Mouse (Mus musculus): ENCODE measurements around the gene Kirrel3. TPM values are rescaled to one million over a fixed set of nuclear protein-coding genes. Genes with fewer than 3 reads are reported as not detected.

Gene Kirrel3
- total and polyA plus RNA-seq, 3 experiments: 0.98 TPM; not detected in 2

GRCm38 (mm10) chr9:34558291-34558899 lies 72.7 kb downstream of the Kirrel3 start:
- DNase-seq (ENCODE audit: low spot score) (no peak), ATAC-seq (ENCODE audit: extremely low read depth, insufficient number of reproducible peaks, low FRiP score, poor library complexity, severe bottlenecking) (no peak)
- Histone ChIP-seq H3K4me3 (ENCODE audit: low read depth, low read length) (no peak overlapping the region), H3K27me3 (ENCODE audit: insufficient read depth, low read length) (no peaks in the 10 kb centered on the region), H3K36me3 (replicated peaks) (no peaks in the 10 kb centered on the region), H3K4me1 (ENCODE audit: insufficient read depth, low read depth, low read length) (no peaks in the 10 kb centered on the region), H3K9me3 (replicated peaks) (peaks cover 3% of the 10 kb centered on the region; the same call in 1 of the 2 replicates)
- TF ChIP-seq POLR2AphosphoS5 (IDR thresholded peaks at IDR 0.05; ENCODE audit: insufficient replicate concordance, low read depth, low read length) (no peak), CTCF (IDR thresholded peaks at IDR 0.05; ENCODE audit: low read depth, low read length) (no peak), GATA2 (IDR thresholded peaks at IDR 0.05; ENCODE audit: borderline replicate concordance, low read depth, low read length) (no peak), TAL1 (conservative IDR thresholded peaks at IDR 0.05; ENCODE audit: low read depth, low read length) (no peak), GATA1 (IDR thresholded peaks at IDR 0.05; ENCODE audit: borderline replicate concordance, low read length) (no peak)

GRCm38 (mm10) chr9:34559102-34559501 lies 73.4 kb downstream of the Kirrel3 start:
- Histone ChIP-seq H3K36me3 (replicated peaks) (no peaks in the 10 kb centered on the region), H3K9me3 (replicated peaks) (peaks cover 3% of the 10 kb centered on the region; the same call in 1 of the 2 replicates), H3K4me1 (ENCODE audit: insufficient read depth, low read depth, low read length) (no peaks in the 10 kb centered on the region), H3K27me3 (ENCODE audit: insufficient read depth, low read length) (no peaks in the 10 kb centered on the region), H3K4me3 (ENCODE audit: low read depth, low read length) (no peak overlapping the region)
- DNase-seq (ENCODE audit: low spot score): no peak
- no peak for TF ChIP-seq CTCF (IDR thresholded peaks at IDR 0.05; ENCODE audit: low read depth, low read length)
- no peak for TF ChIP-seq GATA1 (IDR thresholded peaks at IDR 0.05; ENCODE audit: borderline replicate concordance, low read length)
- no peak for TF ChIP-seq TAL1 (conservative IDR thresholded peaks at IDR 0.05; ENCODE audit: low read depth, low read length)
- no peak for TF ChIP-seq GATA2 (IDR thresholded peaks at IDR 0.05; ENCODE audit: borderline replicate concordance, low read depth, low read length)
- no peak for TF ChIP-seq POLR2AphosphoS5 (IDR thresholded peaks at IDR 0.05; ENCODE audit: insufficient replicate concordance, low read depth, low read length)
- ATAC-seq (ENCODE audit: extremely low read depth, insufficient number of reproducible peaks, low FRiP score, poor library complexity, severe bottlenecking): no peak

- Histone ChIP-seq H3K9me3 (replicated peaks) (peaks cover 3% of the 10 kb centered on the region; the same call in 1 of the 2 replicates), H3K4me3 (ENCODE audit: low read depth, low read length) (no peak overlapping the region), H3K4me1 (ENCODE audit: insufficient read depth, low read depth, low read length) (no peaks in the 10 kb centered on the region), H3K27me3 (ENCODE audit: insufficient read depth, low read length) (no peaks in the 10 kb centered on the region), H3K36me3 (replicated peaks) (no peaks in the 10 kb centered on the region)
- TF ChIP-seq CTCF (IDR thresholded peaks at IDR 0.05; ENCODE audit: low read depth, low read length): no peak
- DNase-seq (ENCODE audit: low spot score): no peak
- ATAC-seq (ENCODE audit: extremely low read depth, insufficient number of reproducible peaks, low FRiP score, poor library complexity, severe bottlenecking): no peak
Measured at GRCm38 (mm10) chr9:34561281-34561680, 75.6 kb downstream of the Kirrel3 start.

GRCm38 (mm10) chr9:34562437-34563000 lies 76.8 kb downstream of the Kirrel3 start:
- peaks cover 3% of the 10 kb centered on the region; the same call in 1 of the 2 replicates for H3K9me3 ChIP-seq (replicated peaks)
- ATAC-seq (ENCODE audit: extremely low read depth, insufficient number of reproducible peaks, low FRiP score, poor library complexity, severe bottlenecking) (no peak), DNase-seq (ENCODE audit: low spot score) (no peak)
- no peaks in the 10 kb centered on the region for H3K4me1 ChIP-seq (ENCODE audit: insufficient read depth, low read depth, low read length)
- no peak for TF ChIP-seq TAL1 (conservative IDR thresholded peaks at IDR 0.05; ENCODE audit: low read depth, low read length)
- no peak for TF ChIP-seq GATA1 (IDR thresholded peaks at IDR 0.05; ENCODE audit: borderline replicate concordance, low read length)
- no peak for TF ChIP-seq CTCF (IDR thresholded peaks at IDR 0.05; ENCODE audit: low read depth, low read length)
- TF ChIP-seq POLR2AphosphoS5 (IDR thresholded peaks at IDR 0.05; ENCODE audit: insufficient replicate concordance, low read depth, low read length): no peak
- no peak for TF ChIP-seq GATA2 (IDR thresholded peaks at IDR 0.05; ENCODE audit: borderline replicate concordance, low read depth, low read length)
- no peak overlapping the region for H3K4me3 ChIP-seq (ENCODE audit: low read depth, low read length)
- no peaks in the 10 kb centered on the region for H3K27me3 ChIP-seq (ENCODE audit: insufficient read depth, low read length)
- no peaks in the 10 kb centered on the region for H3K36me3 ChIP-seq (replicated peaks)

GRCm38 (mm10) chr9:34573906-34574305 lies 88.2 kb downstream of the Kirrel3 start:
- ATAC-seq (ENCODE audit: extremely low read depth, insufficient number of reproducible peaks, low FRiP score, poor library complexity, severe bottlenecking) (no peak), DNase-seq (ENCODE audit: low spot score) (no peak)
- Histone ChIP-seq H3K27me3 (ENCODE audit: insufficient read depth, low read length) (no peaks in the 10 kb centered on the region), H3K4me1 (ENCODE audit: insufficient read depth, low read depth, low read length) (no peaks in the 10 kb centered on the region), H3K9me3 (replicated peaks) (no peaks in the 10 kb centered on the region), H3K36me3 (replicated peaks) (no peaks in the 10 kb centered on the region), H3K4me3 (ENCODE audit: low read depth, low read length) (no peak overlapping the region)
- TF ChIP-seq GATA1 (IDR thresholded peaks at IDR 0.05; ENCODE audit: borderline replicate concordance, low read length): no peak
- no peak for TF ChIP-seq CTCF (IDR thresholded peaks at IDR 0.05; ENCODE audit: low read depth, low read length)
- TF ChIP-seq TAL1 (conservative IDR thresholded peaks at IDR 0.05; ENCODE audit: low read depth, low read length): no peak

- Histone ChIP-seq H3K4me3 (ENCODE audit: low read depth, low read length) (no peak overlapping the region), H3K9me3 (replicated peaks) (no peaks in the 10 kb centered on the region), H3K36me3 (replicated peaks) (no peaks in the 10 kb centered on the region), H3K4me1 (ENCODE audit: insufficient read depth, low read depth, low read length) (no peaks in the 10 kb centered on the region), H3K27me3 (ENCODE audit: insufficient read depth, low read length) (no peaks in the 10 kb centered on the region)
- ATAC-seq (ENCODE audit: extremely low read depth, insufficient number of reproducible peaks, low FRiP score, poor library complexity, severe bottlenecking) (no peak), DNase-seq (ENCODE audit: low spot score) (no peak)
- no peak for TF ChIP-seq GATA2 (IDR thresholded peaks at IDR 0.05; ENCODE audit: borderline replicate concordance, low read depth, low read length)
- TF ChIP-seq TAL1 (conservative IDR thresholded peaks at IDR 0.05; ENCODE audit: low read depth, low read length): no peak
- no peak for TF ChIP-seq POLR2AphosphoS5 (IDR thresholded peaks at IDR 0.05; ENCODE audit: insufficient replicate concordance, low read depth, low read length)
- TF ChIP-seq GATA1 (IDR thresholded peaks at IDR 0.05; ENCODE audit: borderline replicate concordance, low read length): no peak
- TF ChIP-seq CTCF (IDR thresholded peaks at IDR 0.05; ENCODE audit: low read depth, low read length): no peak
Measured at GRCm38 (mm10) chr9:34574611-34575010, 88.9 kb downstream of the Kirrel3 start.
